Mouse (Mus musculus) kidney, adult 2 months (tissue): ENCODE data around the gene B3gnt8.

Experiments used
- CTCF ChIP-seq: fragments of 200-500 bp; conservative IDR thresholded peaks from 2 replicates; pipeline ENCODE4 v1.5.1; 2011; ENCODE audit warnings: low read depth, mild to moderate bottlenecking, control low read depth, low read length, moderate library complexity, mixed read lengths; ENCODE audit not compliant: insufficient read depth, insufficient read length
- POLR2A ChIP-seq: fragments of 200-500 bp; IDR thresholded peaks from one replicate; pipeline ENCODE4 v1.6.1; 2011; ENCODE audit warnings: low read depth, low read length, control low read depth

DNA sequence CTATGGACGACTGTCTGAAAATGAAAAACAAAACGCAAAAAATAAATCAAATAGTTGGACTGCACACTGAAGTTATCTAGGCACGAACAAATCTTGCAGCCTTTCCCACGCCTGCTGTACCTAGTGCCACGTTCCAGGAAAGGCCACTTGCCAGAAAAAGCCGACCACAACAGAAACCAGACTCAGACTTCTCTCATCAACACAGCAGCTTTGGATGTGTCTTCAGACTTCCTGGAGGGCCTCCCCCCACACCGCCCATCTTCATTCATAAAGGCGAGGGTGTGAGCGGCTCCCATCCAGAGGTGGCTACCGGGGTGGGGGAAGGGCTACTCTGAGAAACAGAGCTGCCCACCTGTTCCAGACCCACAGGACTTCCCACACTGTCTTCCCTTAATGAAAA lies 17.7 kb downstream of the B3gnt8 start:
- TF ChIP-seq CTCF (no peak), POLR2A (no peak)
